Mouse (Mus musculus): ENCODE data around the gene Agpat1. TPM values are rescaled to one million over a fixed set of nuclear protein-coding genes. Genes with fewer than 3 reads are reported as not detected.

The Agpat1 gene
- 100 to 1,000 TPM; 150 to 164 (median 155) TPM for total RNA-seq (2022)

- DNase-seq (ENCODE audit: low spot score in 2 of 2), result peak; percentile 92 to 99
Measured at GRCm38 (mm10) chr17:34604061-34604508, at the start of gene Agpat1. Gene Agpat1, plus strand, starts transcription at chr17:34604262.

- DNase-seq (ENCODE audit: low spot score in 2 of 2), result peak in 1 of 2 experiments; percentile 65
Measured at GRCm38 (mm10) chr17:34555483-34555882, 48.6 kb upstream of the Agpat1 start.

- DNase-seq (ENCODE audit: low spot score in 2 of 2), result no peak
Measured at GRCm38 (mm10) chr17:34556406-34556805, 47.7 kb upstream of the Agpat1 start.

DNA sequence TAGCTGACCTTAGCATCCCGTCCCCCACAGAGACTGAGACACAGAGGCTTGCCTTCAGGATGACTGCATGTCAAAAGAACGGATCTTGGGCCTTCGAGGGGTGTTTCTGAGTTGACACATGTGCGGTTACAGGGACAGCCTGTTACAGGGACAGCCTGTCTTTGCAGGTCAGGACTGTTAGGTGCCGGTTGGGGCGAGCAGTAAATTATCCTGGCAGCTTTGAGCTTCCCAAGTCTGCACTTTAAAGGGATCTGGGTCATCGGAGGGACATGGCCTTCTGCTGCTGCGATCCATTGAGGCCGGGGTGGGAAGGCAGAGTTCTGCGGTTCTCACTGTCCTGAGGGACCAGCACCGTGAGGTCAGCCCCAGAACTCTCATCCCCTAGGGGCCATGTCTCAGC is 46.7 kb upstream of the Agpat1 start:
- DNase-seq (ENCODE audit: low spot score in 2 of 2), result no peak

DNA sequence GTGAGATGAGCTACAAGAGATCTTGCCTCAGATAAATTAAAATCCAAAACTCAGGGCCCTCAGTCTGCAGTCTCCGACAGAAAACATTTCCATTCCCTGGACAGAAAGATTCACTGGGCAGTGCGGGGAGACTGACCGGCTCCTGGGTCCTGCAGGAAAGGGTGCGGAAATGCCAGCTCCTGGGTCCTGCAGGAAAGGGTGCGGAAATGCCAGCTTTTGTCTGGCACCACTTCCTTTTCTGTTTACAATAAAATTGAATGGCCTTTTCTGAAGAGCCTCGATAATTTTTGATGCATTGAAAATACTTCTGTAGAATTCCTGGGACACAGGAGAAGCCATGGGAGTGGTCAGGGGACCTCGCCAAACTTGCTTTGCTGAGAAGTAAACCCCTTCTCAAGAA is 44.9 kb upstream of the Agpat1 start:
- DNase-seq (ENCODE audit: low spot score in 2 of 2), result no peak

DNA sequence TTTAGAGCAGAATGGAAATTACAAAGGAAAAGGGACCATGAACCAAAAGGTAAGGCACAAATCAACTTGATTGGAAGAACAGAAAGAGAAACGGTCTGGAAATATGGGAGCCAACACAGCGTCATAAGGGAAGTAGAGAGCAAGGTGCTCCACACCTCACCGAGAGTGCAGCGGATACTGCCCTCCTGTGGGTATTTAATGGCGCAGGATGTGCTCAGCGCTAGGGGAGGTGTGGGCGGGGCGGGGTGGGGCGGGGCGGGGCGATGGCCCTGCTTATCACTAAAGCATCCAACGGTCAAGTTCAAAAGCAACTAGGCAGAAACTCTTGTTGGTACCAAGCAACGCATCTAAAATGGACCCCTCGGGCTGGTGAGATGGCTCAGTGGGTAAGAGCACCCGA is 44.2 kb upstream of the Agpat1 start:
- DNase-seq (ENCODE audit: low spot score in 2 of 2), result no peak

DNA sequence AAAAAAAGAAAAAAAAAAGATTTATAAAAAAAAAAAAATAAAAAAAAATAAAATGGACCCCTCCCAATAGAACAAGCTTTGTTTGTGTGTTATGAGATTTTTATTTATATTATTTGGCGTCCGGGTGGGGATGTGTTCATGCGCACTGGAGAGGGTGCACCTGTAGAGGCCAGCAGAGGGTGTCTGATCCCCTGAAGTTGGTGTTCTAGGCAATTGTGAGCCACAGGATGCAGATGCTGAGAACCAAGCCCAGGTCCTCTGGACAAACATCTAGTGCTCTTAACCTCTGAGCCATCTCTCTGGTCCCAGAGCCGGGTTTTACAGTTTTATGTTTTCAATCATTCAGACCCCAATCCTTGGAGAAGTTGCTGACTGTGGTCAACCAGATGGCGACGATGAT is 43.6 kb upstream of the Agpat1 start:
- DNase-seq (ENCODE audit: low spot score in 2 of 2), result no peak

GRCm38 (mm10) chr17:34561200-34561599 is 42.9 kb upstream of the Agpat1 start:
- DNase-seq (ENCODE audit: low spot score in 2 of 2), result no peak

DNA sequence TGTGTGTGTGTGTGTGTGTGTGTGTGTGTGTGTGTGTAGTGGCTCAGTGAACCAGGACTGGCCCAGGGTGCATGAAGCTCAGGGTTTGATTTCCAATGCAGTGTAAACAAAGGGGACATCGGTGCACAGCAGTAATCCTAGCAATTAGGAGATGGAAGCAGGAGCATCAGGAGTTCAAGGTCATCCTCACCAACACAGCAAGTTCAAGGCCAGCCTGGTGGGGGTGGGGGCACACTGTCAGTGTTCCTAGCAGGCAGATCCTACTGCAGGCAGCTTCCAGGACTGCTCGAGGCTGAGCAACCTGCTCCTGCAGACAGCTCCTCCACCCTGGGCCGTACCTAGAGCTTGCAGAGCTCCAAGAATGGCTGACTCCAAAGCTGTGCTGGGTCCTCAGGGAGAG is 41.5 kb upstream of the Agpat1 start:
- no peak for DNase-seq (ENCODE audit: low spot score in 2 of 2)

DNA sequence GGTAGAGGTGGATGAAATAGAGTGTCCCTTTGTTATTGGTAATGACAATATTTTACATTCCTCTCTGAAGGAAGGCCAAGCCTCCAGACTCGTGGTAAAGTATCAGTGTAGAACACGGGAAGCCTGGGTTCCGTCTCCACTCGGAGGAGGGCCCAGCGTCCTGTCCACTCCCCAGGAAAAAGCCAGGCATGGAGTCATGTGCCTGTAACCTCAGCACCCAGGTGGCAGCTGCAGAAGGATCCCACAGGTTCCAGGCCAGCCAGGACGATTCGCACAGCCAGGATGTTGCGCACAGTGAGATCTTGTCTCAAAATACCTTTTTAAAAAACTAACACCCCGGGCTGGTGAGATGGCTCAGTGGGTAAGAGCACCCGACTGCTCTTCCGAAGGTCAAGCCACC is 40.7 kb upstream of the Agpat1 start:
- DNase-seq (ENCODE audit: low spot score in 2 of 2), result no peak

GRCm38 (mm10) chr17:34564003-34564421 is 40.0 kb upstream of the Agpat1 start, which contains the start of gene Notch4:
Gene Notch4, plus strand, starts transcription at chr17:34564268.
- DNase-seq (ENCODE audit: low spot score in 2 of 2), result no peak

GRCm38 (mm10) chr17:34564796-34565195 is 39.3 kb upstream of the Agpat1 start:
- DNase-seq (ENCODE audit: low spot score in 2 of 2), result no peak

GRCm38 (mm10) chr17:34567311-34567710 is 36.8 kb upstream of the Agpat1 start:
- no peak for DNase-seq (ENCODE audit: low spot score in 2 of 2)

GRCm38 (mm10) chr17:34568421-34568820 is 35.6 kb upstream of the Agpat1 start:
- DNase-seq (ENCODE audit: low spot score in 2 of 2), result no peak

- no peak for DNase-seq (ENCODE audit: low spot score in 2 of 2)
Measured at GRCm38 (mm10) chr17:34569919-34570318, 34.1 kb upstream of the Agpat1 start.

DNA sequence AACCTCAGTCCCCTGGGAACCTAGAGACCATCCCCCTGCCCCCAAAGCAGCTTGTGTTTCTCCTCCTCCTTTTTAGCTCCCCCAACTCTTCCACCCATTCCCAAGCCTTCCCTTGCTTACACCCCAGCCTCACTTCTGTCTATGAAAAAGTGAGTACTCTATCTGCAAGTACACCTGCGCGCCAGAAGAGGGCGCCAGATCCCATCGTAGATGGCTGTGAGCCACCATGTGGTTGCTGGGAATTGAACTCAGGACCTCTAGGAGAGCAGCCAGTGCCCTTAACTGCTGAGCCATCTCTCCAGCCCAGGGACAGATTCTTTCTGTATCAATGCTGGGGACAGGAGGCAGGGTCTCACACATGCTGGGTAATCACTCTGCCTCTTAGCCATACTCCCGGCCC is 32.2 kb upstream of the Agpat1 start:
- DNase-seq (ENCODE audit: low spot score in 2 of 2), result no peak

DNA sequence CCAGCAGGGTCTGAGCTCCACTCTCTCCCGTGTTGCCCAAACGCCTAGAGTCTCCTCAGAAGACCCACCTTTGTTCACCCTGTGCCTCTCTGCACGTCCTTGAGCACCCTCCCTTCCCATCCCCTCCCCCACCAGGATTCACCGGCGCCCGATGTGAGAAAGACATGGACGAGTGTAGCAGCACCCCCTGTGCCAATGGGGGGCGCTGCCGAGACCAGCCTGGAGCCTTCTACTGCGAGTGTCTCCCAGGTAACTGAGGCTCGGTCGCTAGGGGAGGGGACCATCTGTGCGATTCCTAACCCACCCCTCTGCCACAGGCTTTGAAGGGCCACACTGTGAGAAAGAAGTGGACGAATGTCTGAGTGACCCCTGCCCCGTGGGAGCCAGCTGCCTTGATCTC is 31.7 kb upstream of the Agpat1 start:
- DNase-seq (ENCODE audit: low spot score in 2 of 2), result no peak

DNA sequence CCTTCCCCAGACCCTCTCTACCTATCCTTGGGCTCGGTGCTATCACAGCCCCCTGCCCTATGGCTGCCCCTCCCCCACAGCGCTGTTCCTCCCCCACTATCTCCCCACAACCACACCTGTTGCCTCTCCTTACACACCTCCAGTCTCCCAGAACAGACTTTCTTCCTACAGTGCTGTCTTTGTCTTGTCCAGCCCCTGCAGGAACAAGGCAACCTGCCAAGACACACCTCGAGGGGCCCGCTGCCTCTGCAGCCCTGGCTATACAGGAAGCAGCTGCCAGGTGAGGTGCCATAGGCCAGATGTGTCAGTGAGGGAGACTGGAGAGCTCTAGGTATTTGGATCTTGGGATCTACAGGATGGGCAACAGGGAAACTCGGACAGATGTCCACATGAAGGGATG is 27.5 kb upstream of the Agpat1 start:
- no peak for DNase-seq (ENCODE audit: low spot score in 2 of 2)

DNA sequence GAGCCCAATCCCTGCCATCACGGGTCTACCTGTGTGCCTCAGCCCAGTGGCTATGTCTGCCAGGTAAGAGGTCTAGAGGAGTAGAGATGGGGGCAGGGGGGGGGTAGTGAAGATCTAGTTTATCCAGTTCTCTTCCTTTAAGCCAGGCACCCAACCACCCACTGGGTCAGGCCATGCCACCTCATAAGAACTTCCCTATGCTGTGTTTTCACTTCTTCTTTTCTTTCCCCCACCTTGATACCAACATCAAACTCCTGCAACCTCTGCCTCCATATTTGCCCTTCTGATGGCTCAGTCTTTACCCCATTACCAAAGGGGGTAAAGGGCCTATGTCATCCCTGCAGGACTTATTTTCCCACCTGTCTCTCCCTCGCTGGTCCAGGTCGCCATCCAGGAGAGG is 26.0 kb upstream of the Agpat1 start:
- DNase-seq (ENCODE audit: low spot score in 2 of 2), result no peak

DNA sequence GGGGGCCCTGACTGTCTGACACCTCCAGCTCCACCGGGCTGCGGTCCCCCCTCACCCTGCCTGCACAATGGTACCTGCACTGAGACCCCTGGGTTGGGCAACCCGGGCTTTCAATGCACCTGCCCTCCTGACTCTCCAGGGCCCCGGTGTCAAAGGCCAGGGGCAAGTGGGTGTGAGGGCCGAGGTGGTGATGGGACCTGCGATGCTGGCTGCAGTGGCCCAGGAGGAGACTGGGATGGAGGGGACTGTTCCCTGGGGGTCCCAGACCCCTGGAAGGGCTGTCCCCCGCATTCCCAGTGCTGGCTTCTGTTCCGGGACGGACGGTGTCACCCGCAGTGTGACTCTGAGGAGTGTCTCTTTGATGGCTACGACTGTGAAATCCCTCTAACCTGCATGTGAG is 21.5 kb upstream of the Agpat1 start:
- no peak for DNase-seq (ENCODE audit: low spot score in 2 of 2)

DNA sequence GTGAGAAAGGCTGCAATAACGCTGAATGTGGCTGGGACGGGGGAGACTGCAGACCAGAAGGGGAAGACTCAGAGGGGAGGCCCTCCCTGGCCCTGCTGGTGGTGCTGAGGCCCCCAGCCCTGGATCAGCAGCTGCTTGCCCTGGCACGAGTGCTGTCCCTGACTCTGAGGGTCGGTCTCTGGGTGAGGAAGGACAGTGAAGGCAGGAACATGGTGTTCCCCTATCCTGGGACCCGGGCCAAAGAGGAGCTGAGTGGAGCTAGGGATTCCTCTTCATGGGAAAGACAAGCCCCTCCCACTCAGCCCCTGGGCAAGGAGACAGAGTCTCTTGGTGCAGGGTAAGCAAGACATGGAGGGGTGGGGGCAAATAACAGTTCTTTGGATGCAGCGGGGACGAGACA is 20.7 kb upstream of the Agpat1 start:
- no peak for DNase-seq (ENCODE audit: low spot score in 2 of 2)

DNA sequence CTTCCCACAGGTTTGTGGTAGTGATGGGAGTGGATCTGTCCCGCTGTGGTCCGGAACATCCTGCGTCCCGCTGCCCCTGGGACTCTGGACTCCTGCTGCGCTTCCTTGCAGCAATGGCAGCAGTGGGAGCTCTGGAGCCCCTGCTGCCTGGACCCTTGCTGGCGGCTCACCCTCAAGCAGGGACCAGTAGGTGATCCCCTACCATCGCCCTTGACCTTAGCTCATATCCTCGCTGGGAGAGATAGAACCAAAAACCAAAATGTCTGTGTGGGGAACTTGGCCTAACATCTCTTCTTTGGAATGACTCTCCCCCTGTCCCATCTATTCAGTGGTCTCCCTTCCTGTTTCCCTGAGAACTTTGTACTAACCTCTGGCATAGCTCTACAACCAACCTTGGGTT is 20.2 kb upstream of the Agpat1 start:
- no peak for DNase-seq (ENCODE audit: low spot score in 2 of 2)

DNA sequence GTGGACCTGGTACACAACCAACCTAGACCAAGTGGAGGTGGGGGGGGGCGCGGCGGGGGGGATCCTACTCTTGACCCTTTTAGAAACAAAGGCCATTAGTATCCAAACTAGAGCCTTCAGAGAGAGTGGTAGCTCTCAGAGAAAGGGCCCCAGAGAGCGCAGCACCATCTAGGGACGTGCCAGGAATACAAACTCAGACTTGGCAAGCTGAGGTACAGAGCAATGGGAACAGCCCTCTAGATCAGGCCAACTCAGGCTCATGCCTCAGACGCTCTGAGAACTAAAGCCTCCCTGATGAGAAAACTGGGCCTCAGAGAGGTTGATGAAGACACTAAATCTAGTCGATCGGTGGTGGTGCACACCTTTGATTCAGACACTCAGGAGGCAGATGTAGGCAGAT is 18.9 kb upstream of the Agpat1 start:
- no peak for DNase-seq (ENCODE audit: low spot score in 2 of 2)

Measured in left cerebral cortex, adult 8-10 months (tissue).